Mouse (Mus musculus) liver, embryonic 16.5 days (tissue): Measurements from ENCODE around the gene Clasp1. TPM values are rescaled to one million over a fixed set of nuclear protein-coding genes. Genes with fewer than 3 reads are reported as not detected.
"Not testable (repeated sequence)": the region's sequence is repeated elsewhere in the genome, so short reads cannot be mapped to it uniquely, and the experiment has no call there.

Experiments used
- ATAC-seq: fragments of 200-750 bp; cut with Nextera tagmentation; 2 replicates; pipeline ENCODE4 v1.8.0; 2017; ENCODE audit warnings: low read depth, mild to moderate bottlenecking, moderate number of reproducible peaks, moderate library complexity
- H3K27ac ChIP-seq: fragments of 300-500 bp; sonication (generic); 2 replicates; pipeline ENCODE4 v1.5.1; 2014; ENCODE audit warnings: mild to moderate bottlenecking, low read length
- H3K27me3 ChIP-seq: fragments of 300-500 bp; sonication (generic); 2 replicates; pipeline ENCODE4 v1.6.1; 2014; ENCODE audit warnings: low read depth, low read length, mixed read lengths; ENCODE audit not compliant: control insufficient read depth, insufficient read depth
- H3K36me3 ChIP-seq: fragments of 300-500 bp; sonication (generic); 2 replicates; pipeline ENCODE4 v1.6.1; 2014; ENCODE audit warnings: mild to moderate bottlenecking; ENCODE audit not compliant: control insufficient read depth, insufficient read depth
- H3K4me1 ChIP-seq: fragments of 300-500 bp; sonication (generic); 2 replicates; pipeline ENCODE4 v1.6.1; 2014; ENCODE audit warnings: low read depth, low read length, mixed read lengths; ENCODE audit not compliant: control insufficient read depth
- H3K4me2 ChIP-seq: fragments of 300-500 bp; sonication (generic); 2 replicates; pipeline ENCODE4 v1.6.1; 2014; ENCODE audit warnings: low read depth, low read length, mixed read lengths
- H3K4me3 ChIP-seq: fragments of 300-500 bp; sonication (generic); 2 replicates; pipeline ENCODE4 v1.5.1; 2014; ENCODE audit warnings: low read depth, mild to moderate bottlenecking, low read length
- H3K9ac ChIP-seq: fragments of 300-500 bp; sonication (generic); 2 replicates; pipeline ENCODE4 v1.6.1; 2014; ENCODE audit warnings: low read depth, low read length
- H3K9me3 ChIP-seq: fragments of 300-500 bp; sonication (generic); replicated peaks from 2 replicates; pipeline ENCODE4 v1.6.1; 2016; ENCODE audit warnings: low read length; ENCODE audit not compliant: control insufficient read depth
- WGBS: fragments of 180-500 bp; shearing (Covaris S2); extraction: QIAGEN DNeasy Blood & Tissue Kit; methylation state at CpG from one replicate; pipeline ENCODE4 v1.1.7; 2014; ENCODE audit not compliant: insufficient replicate concordance; 5-methylcytosine and 5-hydroxymethylcytosine counted together
- polyA plus RNA-seq: library from polyadenylated mRNA; unstranded; fragments of >200 nt; fragmentation: Nextera tagmentation; extraction: Ambion mirVana; gene quantifications from 2 replicates; pipeline ENCODE4 v1.2.1, GENCODE M21; 2015

Gene Clasp1
- polyA plus RNA-seq, 1 experiment from 2014 or later, result 11.2 TPM

DNA sequence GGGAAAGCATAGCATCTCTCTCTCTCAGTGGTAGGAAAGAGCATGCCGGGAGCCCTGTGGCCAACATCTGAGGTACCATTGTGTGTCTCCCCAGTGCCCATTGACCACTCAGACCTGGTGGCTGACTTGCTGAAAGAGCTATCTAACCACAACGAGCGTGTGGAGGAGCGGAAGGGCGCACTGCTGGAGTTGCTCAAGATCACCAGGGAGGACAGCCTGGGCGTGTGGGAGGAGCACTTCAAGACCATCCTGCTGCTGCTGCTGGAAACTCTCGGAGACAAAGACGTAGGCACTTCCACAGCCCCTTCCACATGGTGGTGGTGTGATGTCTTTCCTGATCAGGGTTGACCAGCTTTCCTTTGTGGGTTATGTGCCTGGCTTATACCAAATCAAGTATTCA lies 192.3 kb downstream of the Clasp1 start:
- peaks cover 7% of the 10 kb centered on the region for H3K36me3 ChIP-seq
- H3K27ac ChIP-seq, result no peak overlapping the region
- WGBS, result 76% methylated on average over 8 of the region's 8 CpGs
- ATAC-seq, result no peak
- no peaks in the 10 kb centered on the region for H3K9me3 ChIP-seq
- H3K4me3 ChIP-seq, result no peak overlapping the region
- H3K9ac ChIP-seq, result no peak overlapping the region
- no peak overlapping the region for H3K4me2 ChIP-seq
- no peaks in the 10 kb centered on the region for H3K4me1 ChIP-seq
- H3K27me3 ChIP-seq, result no peaks in the 10 kb centered on the region

DNA sequence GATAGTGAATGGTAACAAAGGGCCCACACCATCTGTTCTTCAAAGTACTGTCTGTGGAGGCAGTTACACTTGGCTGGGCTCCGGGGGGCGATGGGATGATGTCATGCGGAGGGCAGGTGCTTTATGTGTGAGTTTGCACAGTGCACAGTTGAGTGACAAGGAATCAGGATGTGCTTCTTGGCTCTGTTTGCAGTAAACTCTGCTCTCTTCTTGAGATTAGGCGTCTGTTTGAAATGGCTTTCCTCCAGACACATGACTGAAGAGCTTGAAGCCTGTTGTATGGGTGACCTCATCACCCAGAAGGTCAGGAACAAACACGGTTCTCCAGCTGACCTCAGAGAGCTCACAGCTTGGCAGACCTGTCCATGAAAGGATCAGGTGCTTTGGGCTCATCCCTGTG lies 200.9 kb downstream of the Clasp1 start:
- Histone ChIP-seq H3K4me3 (no peak overlapping the region), H3K27ac (no peak overlapping the region), H3K9me3 (no peaks in the 10 kb centered on the region), H3K36me3 (peaks cover 3% of the 10 kb centered on the region; the same call in 1 of the 2 replicates), H3K4me2 (no peak overlapping the region), H3K27me3 (no peaks in the 10 kb centered on the region), H3K4me1 (no peaks in the 10 kb centered on the region), H3K9ac (no peak overlapping the region)
- 61% methylated on average over 5 of the region's 5 CpGs for WGBS
- ATAC-seq, result no peak

DNA sequence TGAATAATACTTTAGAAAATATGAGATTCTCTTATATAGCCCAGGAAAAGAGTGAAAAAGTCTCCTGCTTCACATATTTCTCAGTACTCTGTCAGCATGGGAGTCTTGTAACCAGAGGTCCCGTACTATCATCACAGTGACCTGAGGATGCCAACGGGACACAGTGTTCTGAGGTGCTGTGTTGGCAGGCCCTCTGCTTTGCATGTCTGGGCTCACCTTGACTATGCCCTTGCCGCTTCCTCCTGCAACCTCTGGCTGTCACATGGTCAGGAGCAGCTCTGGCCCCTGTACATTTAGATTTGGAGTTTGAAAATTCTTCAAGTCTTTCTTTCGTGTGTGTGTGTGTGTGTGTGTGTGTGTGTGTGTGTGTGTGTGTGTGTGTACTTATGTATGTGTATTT lies 204.1 kb downstream of the Clasp1 start:
- 80% methylated on average over 4 of the region's 4 CpGs for WGBS
- H3K36me3 ChIP-seq, result peaks cover 3% of the 10 kb centered on the region; the same call in 1 of the 2 replicates
- no peak for ATAC-seq

DNA sequence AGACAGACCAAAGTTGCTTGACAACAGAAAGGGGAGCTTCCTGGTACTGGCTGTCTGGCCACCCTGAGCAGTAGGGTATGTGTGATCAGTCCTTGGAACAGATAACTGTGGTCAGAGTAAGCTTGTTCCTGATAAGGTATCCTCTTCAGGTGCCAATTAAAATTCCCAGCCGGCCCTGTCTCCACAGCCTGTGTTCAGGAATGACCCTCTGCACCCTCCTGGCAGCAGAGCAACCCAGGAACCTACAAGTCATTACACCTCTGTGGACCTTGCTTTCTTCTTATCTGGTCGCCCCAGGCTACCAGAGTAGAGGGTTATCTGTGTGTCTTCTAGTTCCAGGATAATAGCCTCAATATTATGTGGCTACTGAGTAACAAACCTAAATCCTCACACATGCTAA lies 206.5 kb downstream of the Clasp1 start:
- no peak overlapping the region for H3K4me2 ChIP-seq
- ATAC-seq, result peak; percentile 56; the same call in 1 of the 2 replicates
- no peaks in the 10 kb centered on the region for H3K9me3 ChIP-seq
- H3K9ac ChIP-seq, result no peak overlapping the region
- H3K4me1 ChIP-seq, result peaks cover 2% of the 10 kb centered on the region
- WGBS, result 24% methylated on average over 2 of the region's 2 CpGs
- H3K4me3 ChIP-seq, result no peak overlapping the region
- H3K27me3 ChIP-seq, result no peaks in the 10 kb centered on the region
- no peak overlapping the region for H3K27ac ChIP-seq
- H3K36me3 ChIP-seq, result peaks cover 3% of the 10 kb centered on the region

More for the DNA sequence above, 204.1 kb downstream of the Clasp1 start:
- Histone ChIP-seq H3K4me3 (no peak overlapping the region), H3K27me3 (no peaks in the 10 kb centered on the region), H3K4me1 (peaks cover 2% of the 10 kb centered on the region), H3K27ac (no peak overlapping the region), H3K4me2 (no peak overlapping the region), H3K9me3 (no peaks in the 10 kb centered on the region), H3K9ac (no peak overlapping the region)

DNA sequence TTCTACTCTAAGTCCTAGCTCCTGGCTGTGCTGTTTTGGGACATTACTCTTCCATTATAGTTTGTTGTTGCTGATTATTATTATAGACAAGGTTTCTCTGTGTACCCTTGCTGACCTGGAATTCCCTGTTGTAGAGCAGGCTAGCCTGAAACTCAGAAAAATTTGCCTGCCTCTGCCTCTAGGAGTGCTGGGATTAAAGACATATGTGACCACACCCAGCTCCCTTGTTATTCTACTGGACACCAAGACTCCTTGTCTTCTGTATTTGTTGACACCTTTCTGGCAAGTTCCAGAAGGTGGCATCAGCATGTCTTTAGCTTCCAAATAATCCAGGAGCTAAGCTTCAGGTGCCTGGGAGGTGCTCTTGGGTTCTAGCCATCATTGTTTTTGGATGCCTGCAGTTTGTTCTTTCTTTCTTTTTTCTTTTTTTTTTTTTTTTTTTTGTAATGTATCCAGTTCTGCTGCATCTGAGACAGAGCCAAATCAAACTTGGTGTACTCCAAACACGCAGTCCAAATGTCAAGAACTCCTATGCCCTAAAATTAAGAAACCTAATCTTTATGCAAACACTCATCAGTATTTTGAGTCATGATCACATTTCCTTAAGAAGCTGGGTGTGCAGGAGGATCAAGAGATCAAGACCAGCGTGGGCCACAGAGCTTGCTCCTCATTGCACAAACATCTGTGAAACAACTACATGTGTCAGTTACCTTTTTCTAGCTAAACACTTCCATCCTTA lies 208.8 kb downstream of the Clasp1 start:
- Histone ChIP-seq H3K9me3 (no peaks in the 10 kb centered on the region), H3K27me3 (no peaks in the 10 kb centered on the region), H3K36me3 (peaks cover 11% of the 10 kb centered on the region), H3K4me3 (no peak overlapping the region), H3K4me2 (no peak overlapping the region), H3K9ac (no peak overlapping the region), H3K27ac (no peak overlapping the region), H3K4me1 (peaks cover 2% of the 10 kb centered on the region)
- 75% methylated on average over 2 of the region's 2 CpGs for WGBS
- ATAC-seq, result no peak

DNA sequence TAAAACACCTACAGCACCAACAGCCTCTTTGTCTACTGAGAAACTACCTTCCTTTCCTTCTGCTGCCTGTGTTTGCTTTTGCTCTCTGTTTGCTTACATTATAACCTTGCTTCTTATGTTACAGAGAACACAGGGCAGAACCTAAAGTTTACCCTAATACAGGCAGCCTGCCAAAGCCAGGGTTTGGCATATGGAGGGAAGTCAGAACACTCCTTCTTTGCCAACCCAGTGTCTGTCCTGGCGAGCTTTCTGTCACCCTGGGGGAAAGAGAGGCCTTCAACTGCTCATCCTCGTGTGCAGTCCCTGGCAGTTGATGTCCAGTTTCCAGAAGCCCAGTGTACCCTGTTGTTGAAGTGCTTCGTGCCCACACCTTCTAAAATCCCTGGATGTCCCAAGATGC lies 209.5 kb downstream of the Clasp1 start:
- Histone ChIP-seq H3K9me3 (no peaks in the 10 kb centered on the region), H3K27me3 (no peaks in the 10 kb centered on the region), H3K9ac (no peak overlapping the region), H3K4me3 (no peak overlapping the region), H3K36me3 (peaks cover 14% of the 10 kb centered on the region), H3K4me2 (no peak overlapping the region), H3K4me1 (peaks cover 2% of the 10 kb centered on the region), H3K27ac (no peak overlapping the region)
- WGBS, result 69% methylated on average over 3 of the region's 3 CpGs
- ATAC-seq, result no peak

DNA sequence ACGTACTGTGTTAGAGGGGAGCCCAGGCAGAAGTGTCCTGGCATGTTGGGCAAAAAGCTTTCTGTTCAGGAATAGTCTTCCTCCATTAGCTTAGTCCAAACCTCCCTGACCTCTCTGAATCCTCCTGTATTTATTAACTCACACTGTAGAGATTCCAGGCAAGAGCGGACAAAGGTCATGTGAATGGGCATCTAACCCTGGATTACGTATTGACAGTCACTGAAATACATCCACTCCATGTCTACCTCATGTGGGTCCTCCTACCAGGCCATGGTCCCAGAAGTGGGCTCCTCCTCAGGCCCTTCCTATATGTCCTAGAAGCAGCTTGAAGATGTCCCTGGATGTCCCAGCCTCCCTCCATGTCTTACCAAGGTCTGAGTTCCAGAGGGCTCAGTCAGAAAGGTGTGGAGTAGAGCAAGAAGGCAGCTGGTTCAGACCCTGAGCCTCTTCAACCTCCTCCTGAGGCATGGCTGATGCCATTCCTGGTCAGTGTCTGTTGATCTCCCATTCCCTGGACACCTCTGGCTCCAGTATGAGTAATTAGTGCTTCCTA lies 224.8 kb downstream of the Clasp1 start:
- Histone ChIP-seq H3K27ac (peak overlapping the region; percentile 33; the same call in 1 of the 2 replicates), H3K27me3 (no peaks in the 10 kb centered on the region), H3K4me2 (peak overlapping the region; percentile 9; the same call in 1 of the 2 replicates), H3K9ac (no peak overlapping the region), H3K36me3 (no peaks in the 10 kb centered on the region; the same call in 1 of the 2 replicates), H3K4me3 (no peak overlapping the region), H3K4me1 (no peaks in the 10 kb centered on the region), H3K9me3 (no peaks in the 10 kb centered on the region)
- WGBS, result 65% methylated on average over 3 of the region's 3 CpGs
- peak; percentile 88 for ATAC-seq

DNA sequence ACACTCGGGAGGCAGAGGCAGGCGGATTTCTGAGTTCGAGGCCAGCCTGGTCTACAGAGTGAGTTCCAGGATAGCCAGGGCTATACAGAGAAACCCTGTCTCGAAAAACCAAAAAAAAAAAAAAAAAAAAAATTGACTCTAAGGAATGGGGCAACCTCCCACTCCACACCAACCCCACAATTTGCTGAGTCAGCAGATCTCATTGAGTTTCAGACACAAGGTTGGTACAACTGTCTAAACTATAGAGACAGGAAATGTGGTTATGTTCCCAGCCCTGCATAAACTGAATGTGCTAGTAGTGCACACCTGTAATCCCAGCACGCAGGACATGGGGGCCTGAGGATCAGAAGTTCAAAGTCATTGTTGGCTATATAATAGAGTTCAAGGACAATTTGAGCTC lies 232.2 kb downstream of the Clasp1 start:
- 65% methylated on average over 4 of the region's 5 CpGs for WGBS
- not testable (repeated sequence) for H3K4me1 ChIP-seq, H3K36me3 ChIP-seq, H3K27me3 ChIP-seq, H3K4me3 ChIP-seq, ATAC-seq, H3K27ac ChIP-seq, H3K4me2 ChIP-seq, H3K9ac ChIP-seq, H3K9me3 ChIP-seq

DNA sequence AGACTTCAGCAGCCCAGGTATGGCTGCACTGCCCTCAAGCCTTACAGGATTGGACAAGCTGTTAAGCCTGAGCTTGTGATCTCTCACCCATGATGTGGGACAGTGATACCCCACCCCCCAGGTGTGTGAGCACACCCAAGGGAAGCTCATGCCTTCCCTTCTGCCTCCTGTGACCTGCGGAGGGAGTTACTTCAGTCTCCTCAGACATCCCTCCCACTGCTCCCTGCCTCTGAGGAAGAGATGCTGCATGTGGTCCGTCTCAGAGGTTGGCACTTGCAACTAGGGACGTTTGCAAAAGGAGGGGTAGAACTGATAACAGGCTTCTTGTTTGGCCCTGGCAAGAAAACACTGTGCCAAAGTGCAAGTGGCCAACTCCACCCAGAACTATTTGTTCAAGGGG lies 234.0 kb downstream of the Clasp1 start:
- Histone ChIP-seq H3K27me3 (peaks cover 6% of the 10 kb centered on the region), H3K9ac (no peak overlapping the region), H3K9me3 (no peaks in the 10 kb centered on the region), H3K4me3 (no peak overlapping the region), H3K4me1 (no peaks in the 10 kb centered on the region), H3K36me3 (no peaks in the 10 kb centered on the region), H3K27ac (no peak overlapping the region), H3K4me2 (no peak overlapping the region)
- WGBS, result 41% methylated on average over 3 of the region's 3 CpGs
- no peak for ATAC-seq
